Mouse (Mus musculus): ENCODE results near the gene Parp4.

DNA sequence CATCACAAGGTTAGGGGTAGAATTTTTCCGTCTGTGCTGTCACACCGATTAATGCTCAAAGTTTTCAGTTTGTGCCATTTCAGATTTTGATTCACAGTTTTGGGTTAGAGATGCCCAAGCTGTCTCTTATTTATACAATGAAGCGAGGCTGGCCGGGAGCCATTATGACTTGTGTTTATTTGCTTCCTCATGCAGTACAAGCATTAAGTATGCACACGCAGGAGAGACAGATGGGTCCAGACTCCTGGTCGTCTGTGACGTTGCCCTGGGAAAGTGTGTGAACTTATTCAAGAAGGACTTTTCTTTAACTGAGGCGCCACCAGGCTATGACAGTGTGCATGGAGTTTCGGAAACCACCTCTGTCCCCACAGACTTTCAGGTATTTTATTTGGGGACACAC is 26.6 kb downstream of the Parp4 start:
- TF ChIP-seq CTCF (IDR thresholded peaks at IDR 0.05; ENCODE audit: control insufficient read depth, insufficient read depth, low read length): no peak
- no peak for TF ChIP-seq POLR2A (IDR thresholded peaks at IDR 0.05; ENCODE audit: borderline replicate concordance, control insufficient read depth, low read depth, low read length)
